Mouse (Mus musculus) liver, adult 2 months (tissue): ENCODE data around the gene Dach1. TPM values are rescaled to one million over a fixed set of nuclear protein-coding genes. Genes with fewer than 3 reads are reported as not detected.

ENCODE experiments used
- DNase-seq: peaks from one replicate; pipeline ENCODE4 v3.0.0-alpha.2; 2011; ENCODE audit warnings: low read depth, low spot score; ENCODE audit errors: extremely low read depth
- H3K27ac ChIP-seq: fragments of 200-500 bp; replicated peaks from 2 replicates; pipeline ENCODE4 v1.5.1; 2012; ENCODE audit warnings: low read depth, mild to moderate bottlenecking, control low read depth, inconsistent platforms, low read length; ENCODE audit not compliant: insufficient read depth
- H3K27me3 ChIP-seq: fragments of 200-500 bp; 2 replicates; pipeline ENCODE4 v1.6.1; 2012; ENCODE audit warnings: mild to moderate bottlenecking, moderate library complexity, low read length, inconsistent platforms; ENCODE audit not compliant: control insufficient read depth, insufficient read depth
- H3K36me3 ChIP-seq: fragments of 200-500 bp; 2 replicates; pipeline ENCODE4 v1.6.1; 2012; ENCODE audit warnings: low read length, inconsistent platforms; ENCODE audit not compliant: control insufficient read depth, insufficient read depth
- H3K4me1 ChIP-seq: fragments of 200-500 bp; 2 replicates; pipeline ENCODE4 v1.6.1; 2011; ENCODE audit warnings: low read length; ENCODE audit not compliant: control insufficient read depth, insufficient read depth
- H3K4me3 ChIP-seq: fragments of 200-500 bp; 2 replicates; pipeline ENCODE4 v1.5.1; 2011; ENCODE audit warnings: low read depth, mild to moderate bottlenecking, control low read depth, low read length, moderate library complexity; ENCODE audit not compliant: insufficient read depth
- H3K79me2 ChIP-seq: fragments of 200-500 bp; 2 replicates; pipeline ENCODE4 v1.6.1; 2012; ENCODE audit warnings: inconsistent platforms, mild to moderate bottlenecking, low read length, moderate library complexity; ENCODE audit not compliant: control insufficient read depth, insufficient read depth
- H3K9ac ChIP-seq: fragments of 200-500 bp; 2 replicates; pipeline ENCODE4 v1.6.1; 2012; ENCODE audit warnings: low read depth, mild to moderate bottlenecking, control low read depth, inconsistent platforms, low read length
- CTCF ChIP-seq: fragments of 200-500 bp; IDR thresholded peaks from 2 replicates; pipeline ENCODE4 v1.5.1; 2011; ENCODE audit warnings: low read depth, low read length, control low read depth
- POLR2A ChIP-seq: fragments of 200-500 bp; IDR thresholded peaks from 2 replicates; pipeline ENCODE4 v1.6.1; 2011; ENCODE audit warnings: low read length, control low read depth; ENCODE audit not compliant: insufficient read depth; ENCODE audit errors: extremely low read depth
- WGBS: fragments of 180-500 bp; shearing (Covaris S2); methylation state at CpG from one replicate; pipeline ENCODE4 v1.1.7; 2018; 5-methylcytosine and 5-hydroxymethylcytosine counted together
- polyA plus RNA-seq: library from polyadenylated mRNA; depleted of rRNA; stranded (reverse); fragments of >200 nt; gene quantifications from 2 replicates; pipeline ENCODE4 v1.2.3, GENCODE M21; 2012
- total RNA-seq: library from RNA; depleted of rRNA; stranded (reverse); fragments of >200 nt; gene quantifications from 2 replicates; pipeline ENCODE4 v1.2.3, GENCODE M21; 2014

The Dach1 gene
- total and polyA plus RNA-seq, 2 experiments, result 0.06 to 0.37 TPM

- DNase-seq, result no peak
- H3K27ac ChIP-seq, result no peak overlapping the region
- no peaks in the 10 kb centered on the region for H3K36me3 ChIP-seq
- 53% methylated on average over 1 of the region's 1 CpGs for WGBS
- no peak overlapping the region for H3K4me3 ChIP-seq
- no peaks in the 10 kb centered on the region for H3K79me2 ChIP-seq
- no peak for TF ChIP-seq CTCF
- H3K27me3 ChIP-seq, result no peaks in the 10 kb centered on the region
- H3K9ac ChIP-seq, result no peak overlapping the region
- no peaks in the 10 kb centered on the region for H3K4me1 ChIP-seq
Observed at GRCm38 (mm10) chr14:98083419-98083818, 86.1 kb downstream of the Dach1 start.

- H3K79me2 ChIP-seq, result no peaks in the 10 kb centered on the region
- no peak overlapping the region for H3K4me3 ChIP-seq
- TF ChIP-seq POLR2A, result no peak
- no peak for TF ChIP-seq CTCF
- H3K36me3 ChIP-seq, result no peaks in the 10 kb centered on the region
- H3K27me3 ChIP-seq, result no peaks in the 10 kb centered on the region
- WGBS, result 89% methylated on average over 6 of the region's 6 CpGs
- H3K27ac ChIP-seq, result no peak overlapping the region
- H3K4me1 ChIP-seq, result no peaks in the 10 kb centered on the region
- DNase-seq, result no peak
- no peak overlapping the region for H3K9ac ChIP-seq
Observed at GRCm38 (mm10) chr14:98080014-98080413, 89.6 kb downstream of the Dach1 start.

GRCm38 (mm10) chr14:98077996-98078395 is 91.6 kb downstream of the Dach1 start:
- Histone ChIP-seq H3K79me2 (no peaks in the 10 kb centered on the region), H3K4me3 (no peak overlapping the region), H3K27me3 (no peaks in the 10 kb centered on the region), H3K27ac (no peak overlapping the region), H3K9ac (no peak overlapping the region), H3K36me3 (no peaks in the 10 kb centered on the region), H3K4me1 (no peaks in the 10 kb centered on the region)
- no peak for DNase-seq
- no peak for TF ChIP-seq POLR2A
- no peak for TF ChIP-seq CTCF

- no peak for TF ChIP-seq POLR2A
- no peak for TF ChIP-seq CTCF
- WGBS, result 78% methylated on average over 12 of the region's 12 CpGs
- H3K9ac ChIP-seq, result no peak overlapping the region
- H3K4me1 ChIP-seq, result no peaks in the 10 kb centered on the region
- H3K4me3 ChIP-seq, result no peak overlapping the region
- H3K79me2 ChIP-seq, result no peaks in the 10 kb centered on the region
- H3K27me3 ChIP-seq, result no peaks in the 10 kb centered on the region
- no peak overlapping the region for H3K27ac ChIP-seq
- no peak for DNase-seq
- no peaks in the 10 kb centered on the region for H3K36me3 ChIP-seq
Observed at GRCm38 (mm10) chr14:98073421-98074080, 96.0 kb downstream of the Dach1 start.

GRCm38 (mm10) chr14:98072647-98073420 is 96.7 kb downstream of the Dach1 start:
- no peak overlapping the region for H3K9ac ChIP-seq
- H3K4me3 ChIP-seq, result no peak overlapping the region
- no peaks in the 10 kb centered on the region for H3K79me2 ChIP-seq
- no peak overlapping the region for H3K27ac ChIP-seq
- H3K36me3 ChIP-seq, result no peaks in the 10 kb centered on the region
- H3K27me3 ChIP-seq, result no peaks in the 10 kb centered on the region
- WGBS, result 52% methylated on average over 11 of the region's 11 CpGs
- DNase-seq, result no peak
- TF ChIP-seq CTCF (no peak), POLR2A (no peak)
- no peaks in the 10 kb centered on the region for H3K4me1 ChIP-seq

- DNase-seq, result no peak
- H3K79me2 ChIP-seq, result no peaks in the 10 kb centered on the region
- H3K27me3 ChIP-seq, result no peaks in the 10 kb centered on the region
- TF ChIP-seq CTCF (no peak), POLR2A (no peak)
- H3K36me3 ChIP-seq, result no peaks in the 10 kb centered on the region
- 45% methylated on average over 4 of the region's 4 CpGs for WGBS
- H3K27ac ChIP-seq, result no peak overlapping the region
- H3K4me3 ChIP-seq, result no peak overlapping the region
- H3K9ac ChIP-seq, result no peak overlapping the region
- H3K4me1 ChIP-seq, result no peaks in the 10 kb centered on the region
Observed at GRCm38 (mm10) chr14:98071877-98072276, 97.7 kb downstream of the Dach1 start.
